ENCODE assay signal across 9 mouse cellular contexts in the genomic region with DNA sequence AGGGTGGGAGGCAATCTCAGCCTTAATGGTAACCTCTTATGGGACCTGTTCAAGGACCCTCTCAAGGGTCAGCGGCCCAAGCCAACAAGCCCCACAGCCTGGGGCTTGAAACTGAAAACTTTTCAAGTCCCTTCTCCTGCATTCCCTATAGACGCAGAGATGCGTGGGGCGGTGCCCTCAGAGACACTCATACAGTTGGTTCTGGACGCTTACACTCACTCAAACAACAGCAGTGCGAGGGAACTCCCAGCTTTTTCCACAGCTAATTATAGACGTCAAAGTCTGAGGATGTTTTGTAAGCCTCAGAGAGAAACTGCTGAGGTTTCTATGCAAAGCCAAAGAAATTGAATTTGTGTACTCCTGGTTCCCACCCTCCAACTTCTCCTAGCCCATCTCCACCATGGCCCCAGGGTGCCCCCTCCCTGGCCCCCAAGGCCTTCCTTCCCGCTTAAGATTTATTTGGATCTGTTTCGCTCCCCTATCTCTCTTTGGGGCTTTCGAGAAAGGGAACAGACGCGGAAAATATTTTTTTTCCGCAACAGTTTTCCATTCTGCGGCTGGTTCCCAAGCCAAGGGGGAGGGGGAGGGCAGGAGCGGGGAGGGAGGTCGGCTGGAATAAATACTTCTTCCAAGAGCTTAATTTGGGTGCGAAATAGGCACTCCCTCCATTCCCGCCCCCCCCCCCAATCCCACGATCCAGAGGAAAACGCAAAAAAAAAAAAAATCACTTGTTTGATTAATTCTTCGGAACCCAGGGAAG. TPM values are rescaled to one million over a fixed set of nuclear protein-coding genes. Genes with fewer than 3 reads are reported as not detected.
A peak's percentile ranks its signal among the peaks of the same experiment; 100 is the strongest.
DNase-seq lines count a peak whose midpoint lies in the region; ATAC-seq and TF ChIP-seq lines count a peak whose summit lies in the region.
"Had no signal": no experiment of that assay in that cellular context is flagged by ENCODE, and none has a peak within 500 bp of the region (broad histone marks: within the 10 kb centered on the region; RNA-seq: fewer than 3 reads in every experiment).

No protein-coding gene starts in this region.

- H3K9me3 ChIP-seq in heart, embryonic 15.5 days (replicated peaks): no peaks in the 10 kb centered on the region
- no peaks in the 10 kb centered on the region for H3K9me3 ChIP-seq in midbrain, embryonic 12.5 days

- peak; percentile 54; the same call in 1 of the 2 replicates for ATAC-seq in frontal cortex, adult (ENCODE audit: low TSS enrichment)
- ATAC-seq in heart, embryonic 15.5 days (replicated peaks; ENCODE audit: insufficient number of reproducible peaks, insufficient read depth, low FRiP score, low read depth): no peak
- ATAC-seq in midbrain, embryonic 12.5 days (ENCODE audit: low FRiP score, low read depth): no peak

- H3K4me1 ChIP-seq in cortical plate, adult 2 months (ENCODE audit: control insufficient read depth, insufficient read depth, low read length): peaks cover 3% of the 10 kb centered on the region; the same call in 1 of the 2 replicates
- H3K4me1 ChIP-seq in heart, embryonic 15.5 days (replicated peaks): peaks cover 41% of the 10 kb centered on the region
- peaks cover 35% of the 10 kb centered on the region for H3K4me1 ChIP-seq in midbrain, embryonic 12.5 days

- DNase-seq in frontal cortex, postnatal 10 days (ENCODE audit: low spot score in 2 of 2): no peak
- peak; percentile 16 to 18 for DNase-seq in kidney, postnatal 36 days
- no peak for DNase-seq in T-cell, adult 2 months (ENCODE audit: low spot score)
- no peak for DNase-seq in ovary, postnatal 10 days (ENCODE audit: low spot score)

- H3K4me3 ChIP-seq in cortical plate, adult 2 months (ENCODE audit: insufficient read depth, low read length): peak overlapping the region; percentile 48
- H3K4me3 ChIP-seq in heart, embryonic 15.5 days: peak overlapping the region; percentile 81
- peak overlapping the region; percentile 56 for H3K4me3 ChIP-seq in midbrain, embryonic 12.5 days

- no peaks in the 10 kb centered on the region for H3K27me3 ChIP-seq in heart, embryonic 15.5 days
- H3K27me3 ChIP-seq in midbrain, embryonic 12.5 days: peaks cover 39% of the 10 kb centered on the region
- H3K27me3 ChIP-seq: Patski had no signal

- TF ChIP-seq CTCF in cortical plate, adult 2 months (IDR thresholded peaks at IDR 0.05; ENCODE audit: extremely low read depth, insufficient read depth, low read length): no peak

- no peaks in the 10 kb centered on the region for H3K36me3 ChIP-seq in heart, embryonic 15.5 days
- no peaks in the 10 kb centered on the region for H3K36me3 ChIP-seq in midbrain, embryonic 12.5 days

- peak overlapping the region; percentile 70 for H3K9ac ChIP-seq in heart, embryonic 15.5 days
- no peak overlapping the region for H3K9ac ChIP-seq in midbrain, embryonic 12.5 days (replicated peaks)

- 1% methylated on average over 21 of the region's 21 CpGs for WGBS in heart, embryonic 15.5 days
- WGBS in midbrain, embryonic 12.5 days: 1% methylated on average over 21 of the region's 21 CpGs

- H3K27ac ChIP-seq in cortical plate, adult 2 months (ENCODE audit: insufficient read depth, low read length): no peak overlapping the region
- H3K27ac ChIP-seq in heart, embryonic 15.5 days: peak overlapping the region; percentile 74
- no peak overlapping the region for H3K27ac ChIP-seq in midbrain, embryonic 12.5 days (replicated peaks)

- TF ChIP-seq POLR2A in cortical plate, adult 2 months (IDR thresholded peaks at IDR 0.05; ENCODE audit: extremely low read depth, insufficient read depth, low read length): no peak

- peak overlapping the region; percentile 95 for H3K4me2 ChIP-seq in heart, embryonic 15.5 days
- H3K4me2 ChIP-seq in midbrain, embryonic 12.5 days (replicated peaks): peak overlapping the region; percentile 96

RNA-seq across cellular contexts. Expression of a gene that starts 1.0 kb away (rescaled TPM):
- 58.9 and 63.4 TPM in 2 replicates for polyA plus RNA-seq in cortical plate, adult 2 months (2012; rRNA removed)
- polyA plus RNA-seq in heart, embryonic 15.5 days (2015; fragmentation: Nextera tagmentation; extraction: Ambion mirVana): 11.2 and 13.6 TPM in 2 replicates
- polyA plus RNA-seq in midbrain, embryonic 12.5 days (2016; fragmentation: Nextera tagmentation; extraction: Ambion mirVana): 8.3 and 10.7 TPM in 2 replicates

Comparison
In these comparisons a context has a peak if more than half of its experiments do, and no peak if none do; other contexts are left out.
1. DNase-seq: peak in kidney, postnatal 36 days (2 of 2); none in frontal cortex, postnatal 10 days (0 of 2), T-cell, adult 2 months (single experiment) and ovary, postnatal 10 days (single experiment).
2. Peak in every context shown above with its lines, with median percentiles within 50 percentile points of each other: H3K4me3 ChIP-seq.